Mouse (Mus musculus): ENCODE results near the gene Ly6g5b. TPM values are rescaled to one million over a fixed set of nuclear protein-coding genes. Genes with fewer than 3 reads are reported as not detected.
A peak's percentile ranks its signal among the peaks of the same experiment; 100 is the strongest.

Gene Ly6g5b
- polyA plus RNA-seq, 1 experiment, result 1.3 TPM

GRCm38 (mm10) chr17:35141971-35142370 is 26.7 kb upstream of the Ly6g5b start:
- TF ChIP-seq POLR2A (IDR thresholded peaks at IDR 0.05; ENCODE audit: extremely low read depth, insufficient read depth, low read length) (no peak), CTCF (IDR thresholded peaks at IDR 0.05; ENCODE audit: extremely low read depth, insufficient read depth, low read length) (no peak)
- no peaks in the 10 kb centered on the region for H3K4me1 ChIP-seq (ENCODE audit: control insufficient read depth, insufficient read depth, low read length)
- no peak overlapping the region for H3K4me3 ChIP-seq (ENCODE audit: insufficient read depth, low read length)
- H3K27ac ChIP-seq (ENCODE audit: insufficient read depth, low read length), result no peak overlapping the region

DNA sequence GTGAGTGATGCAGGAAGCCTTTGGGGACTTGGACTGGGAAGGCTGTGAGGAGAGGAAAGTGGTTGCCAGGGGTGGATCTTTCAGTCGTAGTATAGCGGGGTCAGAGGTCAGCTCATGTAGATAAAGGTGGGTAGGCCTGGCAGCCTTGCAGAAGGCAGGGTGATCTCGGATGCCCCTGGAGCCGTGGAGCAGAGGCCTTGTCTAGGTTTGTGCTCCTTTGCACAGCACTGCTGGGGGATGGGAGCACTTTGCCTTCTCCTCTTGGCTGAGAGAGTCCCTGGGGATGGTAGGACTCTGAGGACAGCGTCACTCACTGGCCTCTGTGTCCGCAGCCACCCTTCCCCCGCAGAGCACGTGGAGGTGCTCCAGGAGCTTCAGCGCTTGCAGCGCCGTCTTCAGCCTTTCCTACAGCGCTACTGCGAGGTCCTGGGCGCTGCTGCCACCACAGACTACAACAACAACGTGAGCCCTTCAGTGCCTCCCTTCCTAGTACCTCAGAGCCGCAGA is 25.3 kb upstream of the Ly6g5b start:
- no peak for TF ChIP-seq CTCF (IDR thresholded peaks at IDR 0.05; ENCODE audit: extremely low read depth, insufficient read depth, low read length)
- no peak for TF ChIP-seq POLR2A (IDR thresholded peaks at IDR 0.05; ENCODE audit: extremely low read depth, insufficient read depth, low read length)
- no peaks in the 10 kb centered on the region; the same call in 1 of the 2 replicates for H3K4me1 ChIP-seq (ENCODE audit: control insufficient read depth, insufficient read depth, low read length)
- H3K4me3 ChIP-seq (ENCODE audit: insufficient read depth, low read length), result no peak overlapping the region
- H3K27ac ChIP-seq (ENCODE audit: insufficient read depth, low read length), result no peak overlapping the region

DNA sequence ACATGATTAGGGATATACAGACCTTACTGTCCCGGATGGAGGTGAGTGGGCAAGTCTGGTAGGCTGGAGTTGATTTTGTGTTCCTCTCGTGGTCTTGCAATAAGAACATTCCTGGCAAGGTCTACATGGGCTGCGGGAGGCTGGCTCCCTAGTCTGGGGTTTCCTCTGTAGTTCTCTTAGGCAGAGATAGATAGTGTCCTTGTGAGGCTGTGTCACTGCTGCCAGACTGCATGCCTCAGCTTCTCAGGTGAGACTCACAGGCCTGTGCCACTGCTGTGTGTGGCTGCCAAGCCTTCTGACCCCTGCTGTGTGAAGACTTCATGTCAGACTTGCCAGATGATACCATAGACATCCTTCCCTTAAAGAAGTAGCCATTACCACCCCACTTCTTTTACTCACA is 24.0 kb upstream of the Ly6g5b start:
- Histone ChIP-seq H3K4me3 (ENCODE audit: insufficient read depth, low read length) (no peak overlapping the region), H3K27ac (ENCODE audit: insufficient read depth, low read length) (no peak overlapping the region), H3K4me1 (ENCODE audit: control insufficient read depth, insufficient read depth, low read length) (no peaks in the 10 kb centered on the region; the same call in 1 of the 2 replicates)
- TF ChIP-seq CTCF (IDR thresholded peaks at IDR 0.05; ENCODE audit: extremely low read depth, insufficient read depth, low read length) (no peak), POLR2A (IDR thresholded peaks at IDR 0.05; ENCODE audit: extremely low read depth, insufficient read depth, low read length) (no peak)

- TF ChIP-seq CTCF (IDR thresholded peaks at IDR 0.05; ENCODE audit: extremely low read depth, insufficient read depth, low read length) (no peak), POLR2A (IDR thresholded peaks at IDR 0.05; ENCODE audit: extremely low read depth, insufficient read depth, low read length) (no peak; the same call in 1 of the 2 replicates)
- Histone ChIP-seq H3K4me3 (ENCODE audit: insufficient read depth, low read length) (peak overlapping the region; percentile 81), H3K4me1 (ENCODE audit: control insufficient read depth, insufficient read depth, low read length) (no peaks in the 10 kb centered on the region; the same call in 1 of the 2 replicates), H3K27ac (ENCODE audit: insufficient read depth, low read length) (peak overlapping the region; percentile 93)
These were observed 20.5 kb upstream of the Ly6g5b start for GRCm38 (mm10) chr17:35135591-35136320.

GRCm38 (mm10) chr17:35134801-35135590 is 19.8 kb upstream of the Ly6g5b start, which contains the start of gene Bag6:
Bag6 (plus strand) TSS chr17:35135178.
- no peak for TF ChIP-seq CTCF (IDR thresholded peaks at IDR 0.05; ENCODE audit: extremely low read depth, insufficient read depth, low read length)
- peak; percentile 66; the same call in 1 of the 2 replicates for TF ChIP-seq POLR2A (IDR thresholded peaks at IDR 0.05; ENCODE audit: extremely low read depth, insufficient read depth, low read length)
- Histone ChIP-seq H3K27ac (ENCODE audit: insufficient read depth, low read length) (peak within 1 kb of the TSS; percentile 93), H3K4me1 (ENCODE audit: control insufficient read depth, insufficient read depth, low read length) (no peaks in the 10 kb centered on the region; the same call in 1 of the 2 replicates), H3K4me3 (ENCODE audit: insufficient read depth, low read length) (peak within 1 kb of the TSS; percentile 81)

DNA sequence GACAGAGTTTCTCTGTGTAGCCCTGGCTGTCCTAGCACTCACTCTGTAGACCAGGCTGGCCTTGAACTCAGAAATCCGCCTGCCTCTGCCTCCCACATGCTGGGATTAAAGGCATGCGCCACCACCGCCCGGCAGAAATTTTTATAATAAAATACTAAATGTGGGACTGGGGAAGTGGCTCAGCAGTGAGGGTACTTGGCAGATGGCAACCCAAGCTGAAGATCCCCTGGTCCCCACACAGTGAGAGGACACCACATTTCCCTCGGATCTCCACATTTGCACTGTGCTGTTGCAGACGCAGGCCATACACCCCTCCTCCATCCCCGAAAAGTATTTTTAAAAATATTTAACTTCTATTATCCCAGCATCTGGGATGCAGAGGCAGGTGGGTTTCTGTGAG is 18.3 kb upstream of the Ly6g5b start:
- Histone ChIP-seq H3K27ac (ENCODE audit: insufficient read depth, low read length) (no peak overlapping the region), H3K4me3 (ENCODE audit: insufficient read depth, low read length) (no peak overlapping the region), H3K4me1 (ENCODE audit: control insufficient read depth, insufficient read depth, low read length) (no peaks in the 10 kb centered on the region; the same call in 1 of the 2 replicates)
- no peak for TF ChIP-seq POLR2A (IDR thresholded peaks at IDR 0.05; ENCODE audit: extremely low read depth, insufficient read depth, low read length)
- no peak for TF ChIP-seq CTCF (IDR thresholded peaks at IDR 0.05; ENCODE audit: extremely low read depth, insufficient read depth, low read length)

DNA sequence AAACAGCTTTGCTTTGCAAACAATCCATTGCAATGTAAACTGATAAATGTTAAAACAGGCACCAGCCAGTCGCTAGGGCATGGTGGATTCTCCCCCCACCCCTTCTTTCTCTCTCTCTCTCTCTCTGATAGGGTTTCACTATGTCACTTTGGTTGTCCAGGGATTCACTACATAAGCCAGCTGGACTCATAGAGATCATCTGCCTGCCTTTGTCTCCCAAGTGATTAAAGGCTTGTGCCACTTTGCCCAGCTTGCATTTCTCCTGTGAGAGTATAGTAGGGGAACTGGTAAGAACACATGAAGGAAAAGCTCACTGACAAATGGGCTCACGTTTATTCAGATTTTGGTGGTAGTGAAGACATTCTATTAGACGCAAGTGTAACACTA is 16.9 kb upstream of the Ly6g5b start:
- H3K4me3 ChIP-seq (ENCODE audit: insufficient read depth, low read length), result no peak overlapping the region
- H3K4me1 ChIP-seq (ENCODE audit: control insufficient read depth, insufficient read depth, low read length), result peaks cover 1% of the 10 kb centered on the region; the same call in 1 of the 2 replicates
- H3K27ac ChIP-seq (ENCODE audit: insufficient read depth, low read length), result no peak overlapping the region
- TF ChIP-seq CTCF (IDR thresholded peaks at IDR 0.05; ENCODE audit: extremely low read depth, insufficient read depth, low read length), result no peak
- TF ChIP-seq POLR2A (IDR thresholded peaks at IDR 0.05; ENCODE audit: extremely low read depth, insufficient read depth, low read length), result no peak

DNA sequence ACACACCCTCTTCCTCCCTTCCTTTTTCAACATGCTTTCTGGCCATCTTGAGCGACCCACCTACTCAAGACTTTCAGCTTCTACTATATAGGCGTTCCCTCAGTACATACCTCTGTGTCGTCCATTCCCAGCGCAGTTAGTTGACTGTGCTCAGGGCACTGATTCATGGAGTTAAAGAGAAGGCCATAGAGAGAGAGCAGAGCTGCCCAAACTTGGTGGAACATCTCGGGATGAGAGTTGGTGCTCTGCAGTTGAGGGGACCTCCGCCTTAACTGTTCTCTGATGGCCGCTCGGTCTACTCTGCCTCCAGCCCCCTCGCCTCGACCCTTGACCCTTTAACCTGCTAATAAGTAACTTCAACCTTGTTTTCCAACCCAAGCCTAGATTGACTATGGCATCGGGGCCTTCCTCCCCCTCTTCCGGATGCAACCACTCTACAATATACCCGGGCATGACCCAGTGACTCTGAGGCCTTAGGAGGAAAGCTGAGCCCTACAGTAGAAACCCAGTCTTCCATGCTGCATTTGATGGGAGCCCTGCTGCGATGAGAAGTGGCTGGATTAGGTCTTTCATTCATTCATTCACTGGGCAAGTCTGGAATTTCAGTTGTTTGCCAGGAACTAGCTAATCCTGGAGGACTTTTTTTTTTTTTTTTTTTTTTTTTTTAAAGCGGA is 16.4 kb upstream of the Ly6g5b start, which contains the start of gene Apom:
Gene Apom (minus strand): TSS at position 551 of the 674 bp plus-strand sequence.
- Histone ChIP-seq H3K4me1 (ENCODE audit: control insufficient read depth, insufficient read depth, low read length) (peaks cover 1% of the 10 kb centered on the region; the same call in 1 of the 2 replicates), H3K4me3 (ENCODE audit: insufficient read depth, low read length) (no peak within 1 kb of the TSS), H3K27ac (ENCODE audit: insufficient read depth, low read length) (no peak within 1 kb of the TSS)
- TF ChIP-seq CTCF (IDR thresholded peaks at IDR 0.05; ENCODE audit: extremely low read depth, insufficient read depth, low read length) (no peak), POLR2A (IDR thresholded peaks at IDR 0.05; ENCODE audit: extremely low read depth, insufficient read depth, low read length) (no peak)

DNA sequence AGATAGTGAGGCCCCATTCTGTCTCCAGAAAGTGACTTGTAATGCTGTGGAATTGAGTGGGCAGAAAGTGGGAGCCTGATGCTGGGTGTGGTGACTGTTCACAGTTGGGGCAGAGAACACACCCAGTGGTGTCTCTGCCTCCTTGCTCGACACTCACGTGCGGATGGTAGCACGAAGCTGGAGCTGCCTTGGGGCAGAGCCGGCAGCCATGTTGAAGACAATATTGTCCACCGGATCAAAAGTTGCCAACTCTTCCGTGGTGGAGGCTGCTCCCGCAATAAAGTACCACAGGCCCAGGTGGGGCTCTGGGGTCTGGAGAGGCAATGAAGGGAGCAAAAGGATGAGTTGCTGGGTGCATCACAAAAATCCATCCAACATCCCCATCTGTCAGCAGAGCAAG is 15.8 kb upstream of the Ly6g5b start:
- TF ChIP-seq CTCF (IDR thresholded peaks at IDR 0.05; ENCODE audit: extremely low read depth, insufficient read depth, low read length), result no peak
- TF ChIP-seq POLR2A (IDR thresholded peaks at IDR 0.05; ENCODE audit: extremely low read depth, insufficient read depth, low read length), result no peak
- no peak overlapping the region for H3K4me3 ChIP-seq (ENCODE audit: insufficient read depth, low read length)
- H3K4me1 ChIP-seq (ENCODE audit: control insufficient read depth, insufficient read depth, low read length), result 0 out of 2 replicates have a peak, but pooled peaks cover 1% of the 10 kb centered on the region
- H3K27ac ChIP-seq (ENCODE audit: insufficient read depth, low read length), result no peak overlapping the region
